Mouse (Mus musculus) liver, postnatal 0 days (tissue): ENCODE measurements around the gene Ctnnbl1. TPM values are rescaled to one million over a fixed set of nuclear protein-coding genes. Genes with fewer than 3 reads are reported as not detected.
A peak's percentile ranks its signal among the peaks of the same experiment; 100 is the strongest.

Experiments used
- ATAC-seq: fragments of 200-750 bp; cut with Nextera tagmentation; 2 replicates; pipeline ENCODE4 v1.8.0; 2017; ENCODE audit warnings: mild to moderate bottlenecking, moderate library complexity
- DNase-seq: peaks from one replicate; pipeline ENCODE4 v3.0.0-alpha.2; 2016
- H3K27ac ChIP-seq: fragments of 300-500 bp; sonication (generic); 2 replicates; pipeline ENCODE4 v1.5.1; 2014; ENCODE audit warnings: antibody characterized with exemption, moderate library complexity, mild to moderate bottlenecking, low read depth
- H3K27me3 ChIP-seq: fragments of 300-500 bp; sonication (generic); 2 replicates; pipeline ENCODE4 v1.6.1; 2014; ENCODE audit warnings: low read length, control low read depth, mixed read lengths; ENCODE audit not compliant: insufficient read depth
- H3K36me3 ChIP-seq: fragments of 300-500 bp; sonication (generic); replicated peaks from 2 replicates; pipeline ENCODE4 v1.6.1; 2014; ENCODE audit warnings: mild to moderate bottlenecking, control low read depth, low read length, moderate library complexity, mixed read lengths; ENCODE audit not compliant: insufficient read depth
- H3K4me1 ChIP-seq: fragments of 300-500 bp; sonication (generic); 2 replicates; pipeline ENCODE4 v1.6.1; 2014; ENCODE audit warnings: antibody characterized with exemption, mild to moderate bottlenecking, control low read depth; ENCODE audit not compliant: insufficient read depth
- H3K4me2 ChIP-seq: fragments of 300-500 bp; sonication (generic); 2 replicates; pipeline ENCODE4 v1.6.1; 2014; ENCODE audit warnings: low read depth, mild to moderate bottlenecking, low read length, moderate library complexity, mixed read lengths
- H3K4me3 ChIP-seq: fragments of 300-500 bp; sonication (generic); 2 replicates; pipeline ENCODE4 v1.5.1; 2014; ENCODE audit warnings: low read depth, low read length
- H3K9ac ChIP-seq: fragments of 300-500 bp; sonication (generic); replicated peaks from 2 replicates; pipeline ENCODE4 v1.6.1; 2014; ENCODE audit warnings: mild to moderate bottlenecking, moderate library complexity
- H3K9me3 ChIP-seq: fragments of 300-500 bp; sonication (generic); 2 replicates; pipeline ENCODE4 v1.6.1; 2016; ENCODE audit warnings: mild to moderate bottlenecking, control low read depth, low read length, mixed read lengths
- CTCF ChIP-seq: sonication (generic); IDR thresholded peaks from 2 replicates; pipeline ENCODE4 v1.5.1; 2016; ENCODE audit warnings: antibody characterized with exemption, low read depth
- EP300 ChIP-seq: IDR thresholded peaks from 2 replicates; pipeline ENCODE4 v1.6.1; 2016; ENCODE audit warnings: antibody characterized with exemption, low read depth, mild to moderate bottlenecking
- WGBS: fragments of 180-500 bp; shearing (Covaris S2); extraction: QIAGEN DNeasy Blood & Tissue Kit; methylation state at CpG from one replicate; pipeline ENCODE4 v1.1.7; 2014; ENCODE audit not compliant: insufficient replicate concordance; 5-methylcytosine and 5-hydroxymethylcytosine counted together
- polyA plus RNA-seq: library from polyadenylated mRNA; unstranded; fragments of >200 nt; fragmentation: Nextera tagmentation; extraction: Ambion mirVana; gene quantifications from 2 replicates; pipeline ENCODE4 v1.2.1, GENCODE M21; 2015

The Ctnnbl1 gene
- polyA plus RNA-seq, 1 experiment from 2014 or later, result 19.9 TPM

DNA sequence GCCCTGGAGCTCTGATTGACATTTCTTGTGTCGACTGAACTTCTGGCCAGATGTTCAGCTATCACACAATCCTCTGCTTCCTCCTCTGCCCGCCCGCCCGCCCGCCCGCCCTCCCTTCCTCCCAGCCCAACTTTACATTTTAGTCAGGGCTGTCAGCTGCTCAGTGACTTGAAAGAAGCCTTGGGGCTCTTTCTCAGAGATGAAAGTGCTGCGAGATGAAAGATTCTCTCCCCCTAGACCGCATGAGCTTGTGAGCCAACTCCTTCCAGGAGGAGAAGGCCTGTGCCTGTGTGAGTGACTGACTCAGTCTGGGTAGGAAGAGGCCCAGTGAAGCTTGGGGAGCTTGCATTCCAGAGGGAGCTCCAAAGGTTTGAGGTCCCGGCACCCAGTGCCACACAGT, 9.4 kb downstream of the Ctnnbl1 start:
- DNase-seq, result no peak
- no peak for TF ChIP-seq EP300
- TF ChIP-seq CTCF, result no peak
- Histone ChIP-seq H3K4me2 (no peak overlapping the region), H3K36me3 (no peaks in the 10 kb centered on the region), H3K4me3 (no peak overlapping the region), H3K9me3 (no peaks in the 10 kb centered on the region), H3K9ac (no peak overlapping the region), H3K27me3 (no peaks in the 10 kb centered on the region), H3K27ac (no peak overlapping the region), H3K4me1 (peaks cover 6% of the 10 kb centered on the region)
- ATAC-seq, result no peak
- 57% methylated on average over 9 of the region's 9 CpGs for WGBS

- no peak overlapping the region for H3K9ac ChIP-seq
- H3K9me3 ChIP-seq, result no peaks in the 10 kb centered on the region
- no peak overlapping the region for H3K4me2 ChIP-seq
- no peak for DNase-seq
- TF ChIP-seq CTCF (no peak), EP300 (no peak)
- peaks cover 10% of the 10 kb centered on the region for H3K4me1 ChIP-seq
- H3K27me3 ChIP-seq, result no peaks in the 10 kb centered on the region
- H3K27ac ChIP-seq, result no peak overlapping the region
- no peak for ATAC-seq
- H3K36me3 ChIP-seq, result no peaks in the 10 kb centered on the region
- no peak overlapping the region for H3K4me3 ChIP-seq
- 79% methylated on average over 2 of the region's 2 CpGs for WGBS
These were observed 10.8 kb downstream of the Ctnnbl1 start for GRCm38 (mm10) chr2:157747989-157748388.

- WGBS, result 80% methylated on average over 8 of the region's 8 CpGs
- no peak overlapping the region for H3K9ac ChIP-seq
- H3K4me1 ChIP-seq, result peaks cover 10% of the 10 kb centered on the region
- no peak for DNase-seq
- no peak overlapping the region for H3K4me3 ChIP-seq
- H3K27ac ChIP-seq, result no peak overlapping the region
- no peak for TF ChIP-seq EP300
- no peak for TF ChIP-seq CTCF
- no peak for ATAC-seq
- H3K36me3 ChIP-seq, result 0 out of 2 replicates have a peak, but pooled peaks cover 2% of the 10 kb centered on the region
- H3K27me3 ChIP-seq, result no peaks in the 10 kb centered on the region
- no peaks in the 10 kb centered on the region for H3K9me3 ChIP-seq
- H3K4me2 ChIP-seq, result no peak overlapping the region
These were observed 13.3 kb downstream of the Ctnnbl1 start for GRCm38 (mm10) chr2:157750481-157750880.

GRCm38 (mm10) chr2:157750926-157751588, 13.9 kb downstream of the Ctnnbl1 start:
- H3K4me2 ChIP-seq, result no peak overlapping the region
- DNase-seq (no peak), ATAC-seq (no peak)
- peaks cover 10% of the 10 kb centered on the region for H3K4me1 ChIP-seq
- H3K36me3 ChIP-seq, result 0 out of 2 replicates have a peak, but pooled peaks cover 2% of the 10 kb centered on the region
- no peaks in the 10 kb centered on the region for H3K9me3 ChIP-seq
- no peak overlapping the region for H3K9ac ChIP-seq
- H3K4me3 ChIP-seq, result no peak overlapping the region
- WGBS, result 69% methylated on average over 12 of the region's 12 CpGs
- TF ChIP-seq EP300 (no peak), CTCF (no peak)
- H3K27me3 ChIP-seq, result no peaks in the 10 kb centered on the region
- H3K27ac ChIP-seq, result no peak overlapping the region

DNA sequence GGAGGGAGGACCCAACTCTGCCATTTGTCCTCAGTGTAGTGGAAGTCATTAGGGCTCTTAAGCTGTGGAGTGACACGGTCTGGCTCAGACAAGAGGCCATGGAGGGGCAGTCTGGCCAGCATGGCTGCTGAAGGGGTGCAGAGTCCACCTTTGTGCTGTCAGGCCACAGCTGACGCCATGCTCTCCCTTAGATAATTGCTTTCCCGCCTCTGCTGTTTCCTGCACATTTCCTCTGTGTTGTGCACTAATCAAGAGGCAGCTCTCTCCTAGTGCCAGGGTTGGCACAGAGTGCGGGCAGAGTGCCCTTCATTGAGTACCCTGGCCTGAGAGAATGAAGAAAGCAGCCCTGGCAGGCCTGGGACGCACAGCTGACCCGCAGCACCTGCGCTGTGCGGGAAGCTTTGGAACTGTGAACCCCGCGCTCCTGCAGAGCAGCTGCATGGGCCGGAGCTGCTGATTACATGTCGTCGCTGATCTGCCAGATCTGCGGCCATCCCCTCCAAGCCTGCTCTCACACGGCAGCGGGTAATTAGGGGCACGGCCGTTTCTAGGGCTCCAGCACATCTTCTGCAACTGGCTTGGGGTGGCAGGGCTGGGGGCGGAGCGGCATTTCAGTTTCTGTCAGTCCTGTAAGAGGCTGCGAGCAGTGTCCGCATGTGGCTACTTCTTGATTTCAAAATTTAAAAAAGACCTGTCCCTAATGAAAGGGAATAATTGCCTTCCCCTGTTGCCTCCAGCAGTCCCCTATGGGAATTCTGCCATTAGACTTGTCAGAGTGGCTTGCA, 14.6 kb downstream of the Ctnnbl1 start:
- no peak overlapping the region for H3K9ac ChIP-seq
- 78% methylated on average over 22 of the region's 22 CpGs for WGBS
- DNase-seq (no peak), ATAC-seq (0 out of 2 replicates have a peak, but pooled peaks have one; percentile 31)
- H3K27ac ChIP-seq, result no peak overlapping the region
- no peaks in the 10 kb centered on the region for H3K9me3 ChIP-seq
- no peak overlapping the region for H3K4me3 ChIP-seq
- no peak overlapping the region for H3K4me2 ChIP-seq
- TF ChIP-seq EP300, result no peak
- TF ChIP-seq CTCF, result no peak
- no peaks in the 10 kb centered on the region for H3K27me3 ChIP-seq
- 0 out of 2 replicates have a peak, but pooled peaks cover 2% of the 10 kb centered on the region for H3K36me3 ChIP-seq
- H3K4me1 ChIP-seq, result peaks cover 10% of the 10 kb centered on the region

- DNase-seq, result no peak
- Histone ChIP-seq H3K9ac (no peak overlapping the region), H3K4me2 (no peak overlapping the region), H3K4me3 (no peak overlapping the region), H3K9me3 (no peaks in the 10 kb centered on the region), H3K27ac (no peak overlapping the region), H3K36me3 (0 out of 2 replicates have a peak, but pooled peaks cover 2% of the 10 kb centered on the region), H3K4me1 (peaks cover 10% of the 10 kb centered on the region), H3K27me3 (no peaks in the 10 kb centered on the region)
- no peak for TF ChIP-seq CTCF
- TF ChIP-seq EP300, result no peak
- WGBS, result 81% methylated on average over 7 of the region's 7 CpGs
- ATAC-seq, result no peak
These were observed 15.2 kb downstream of the Ctnnbl1 start for GRCm38 (mm10) chr2:157752374-157752743.
